Mouse (Mus musculus) E14TG2a.4 (cell line): ENCODE results near the gene Prr18.

Source experiments
- H3K27me3 ChIP-seq: 2 replicates; pipeline ENCODE4 v1.6.1; 2014; ENCODE audit warnings: low read length, control low read depth; ENCODE audit not compliant: insufficient read depth
- H3K36me3 ChIP-seq: 2 replicates; pipeline ENCODE4 v1.6.1; 2014; ENCODE audit warnings: low read length, control low read depth; ENCODE audit not compliant: insufficient read depth
- H3K4me1 ChIP-seq: replicated peaks from 2 replicates; pipeline ENCODE4 v1.6.1; 2014; ENCODE audit warnings: low read depth, low read length, control low read depth
- H3K4me3 ChIP-seq: replicated peaks from 2 replicates; pipeline ENCODE4 v1.5.1; 2014; ENCODE audit warnings: mild to moderate bottlenecking, low read length
- H3K9me3 ChIP-seq: 2 replicates; pipeline ENCODE4 v1.6.1; 2014; ENCODE audit warnings: low read length, control low read depth
- CTCF ChIP-seq: conservative IDR thresholded peaks from 2 replicates; pipeline ENCODE4 v1.5.1; 2014; ENCODE audit warnings: low read length
- NANOG ChIP-seq: IDR thresholded peaks from 2 replicates; pipeline ENCODE4 v1.6.1; 2014; ENCODE audit warnings: borderline replicate concordance, low read length, mixed read lengths
- POU5F1 ChIP-seq: IDR thresholded peaks from 2 replicates; pipeline ENCODE4 v1.6.1; 2014; ENCODE audit warnings: low read length, borderline replicate concordance

The Prr18 gene

GRCm38 (mm10) chr17:8369171-8369570 is 31.9 kb downstream of the Prr18 start:
- H3K9me3 ChIP-seq = no peaks in the 10 kb centered on the region
- no peak overlapping the region for H3K4me3 ChIP-seq
- no peaks in the 10 kb centered on the region for H3K36me3 ChIP-seq
- TF ChIP-seq CTCF = no peak
- no peak for TF ChIP-seq POU5F1
- TF ChIP-seq NANOG = no peak
- peaks cover 20% of the 10 kb centered on the region for H3K27me3 ChIP-seq
- H3K4me1 ChIP-seq = peaks cover 72% of the 10 kb centered on the region

- no peak for TF ChIP-seq CTCF
- TF ChIP-seq POU5F1 = no peak
- no peak for TF ChIP-seq NANOG
- H3K4me1 ChIP-seq = peaks cover 88% of the 10 kb centered on the region
- 0 out of 2 replicates have a peak overlapping the region, but pooled peaks have one; percentile 50 for H3K4me3 ChIP-seq
- H3K9me3 ChIP-seq = no peaks in the 10 kb centered on the region
- H3K27me3 ChIP-seq = peaks cover 11% of the 10 kb centered on the region
- H3K36me3 ChIP-seq = no peaks in the 10 kb centered on the region
Observed at GRCm38 (mm10) chr17:8370634-8371229, 33.5 kb downstream of the Prr18 start.

GRCm38 (mm10) chr17:8371834-8372233 is 34.6 kb downstream of the Prr18 start:
- Histone ChIP-seq H3K4me3 (peak overlapping the region; percentile 50), H3K27me3 (peaks cover 3% of the 10 kb centered on the region; the same call in 1 of the 2 replicates), H3K4me1 (peaks cover 87% of the 10 kb centered on the region), H3K9me3 (no peaks in the 10 kb centered on the region), H3K36me3 (no peaks in the 10 kb centered on the region)
- TF ChIP-seq CTCF (no peak), POU5F1 (no peak), NANOG (no peak)

GRCm38 (mm10) chr17:8372286-8373046 is 35.2 kb downstream of the Prr18 start:
- Histone ChIP-seq H3K4me3 (peak overlapping the region; percentile 50), H3K27me3 (peaks cover 2% of the 10 kb centered on the region; the same call in 1 of the 2 replicates), H3K9me3 (no peaks in the 10 kb centered on the region), H3K36me3 (no peaks in the 10 kb centered on the region), H3K4me1 (peaks cover 81% of the 10 kb centered on the region)
- no peak for TF ChIP-seq NANOG
- TF ChIP-seq CTCF = peak; percentile 72
- no peak for TF ChIP-seq POU5F1

GRCm38 (mm10) chr17:8377298-8377697 is 40.0 kb downstream of the Prr18 start:
- Histone ChIP-seq H3K36me3 (no peaks in the 10 kb centered on the region), H3K4me3 (no peak overlapping the region), H3K9me3 (no peaks in the 10 kb centered on the region), H3K27me3 (peaks cover 16% of the 10 kb centered on the region), H3K4me1 (peaks cover 42% of the 10 kb centered on the region)
- TF ChIP-seq POU5F1 (no peak), NANOG (no peak), CTCF (no peak)

DNA sequence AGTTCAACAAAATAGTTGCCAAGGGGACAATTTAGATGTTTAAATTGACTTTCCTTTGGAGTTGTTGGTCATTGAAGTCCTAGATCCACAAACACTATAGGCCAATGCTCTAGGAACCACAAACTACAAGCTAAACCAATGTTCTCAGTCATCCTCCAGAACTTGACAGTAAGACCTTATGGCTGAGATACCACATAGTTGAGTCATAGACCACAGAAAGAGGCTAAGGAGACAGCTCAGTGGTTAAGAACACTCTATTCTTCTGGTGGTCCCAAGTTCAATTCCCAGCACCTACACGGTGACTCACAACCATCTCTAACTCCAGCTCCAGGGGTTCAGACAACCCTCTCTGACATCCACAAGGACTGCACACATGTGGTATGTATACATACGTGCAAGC is 48.2 kb downstream of the Prr18 start:
- peaks cover 33% of the 10 kb centered on the region for H3K4me1 ChIP-seq
- H3K36me3 ChIP-seq = no peaks in the 10 kb centered on the region
- peaks cover 27% of the 10 kb centered on the region for H3K27me3 ChIP-seq
- no peaks in the 10 kb centered on the region for H3K9me3 ChIP-seq
- no peak overlapping the region for H3K4me3 ChIP-seq
- no peak for TF ChIP-seq POU5F1

DNA sequence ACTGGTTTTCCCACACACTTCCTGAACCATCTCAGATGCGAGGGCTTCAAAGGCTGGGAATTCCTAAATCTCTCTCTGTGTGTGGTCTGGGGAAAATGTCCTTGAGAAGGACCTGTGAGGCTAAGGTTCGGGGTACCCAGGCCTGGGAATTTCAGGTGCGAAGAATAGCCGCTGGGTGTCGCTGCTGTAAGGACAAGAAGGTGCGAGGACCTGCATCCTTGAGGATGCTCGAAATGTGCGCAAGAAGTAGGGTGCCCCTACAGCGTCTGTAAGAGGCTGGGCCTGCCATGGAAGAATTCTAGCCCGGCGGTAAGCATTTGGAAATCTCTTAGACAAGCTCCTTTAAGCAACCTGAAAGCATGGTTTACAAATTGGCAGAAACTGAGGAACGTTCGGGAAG is 51.2 kb downstream of the Prr18 start:
- H3K9me3 ChIP-seq = no peaks in the 10 kb centered on the region
- peak; percentile 43 for TF ChIP-seq CTCF
- no peak for TF ChIP-seq POU5F1
- no peak for TF ChIP-seq NANOG
- peaks cover 35% of the 10 kb centered on the region for H3K27me3 ChIP-seq
- H3K4me3 ChIP-seq = 0 out of 2 replicates have a peak overlapping the region, but pooled peaks have one; percentile 68
- peaks cover 44% of the 10 kb centered on the region for H3K4me1 ChIP-seq
- H3K36me3 ChIP-seq = no peaks in the 10 kb centered on the region

GRCm38 (mm10) chr17:8388990-8389789 is 51.9 kb downstream of the Prr18 start:
- Histone ChIP-seq H3K9me3 (no peaks in the 10 kb centered on the region), H3K36me3 (no peaks in the 10 kb centered on the region), H3K4me1 (peaks cover 48% of the 10 kb centered on the region), H3K4me3 (peak overlapping the region; percentile 68), H3K27me3 (peaks cover 35% of the 10 kb centered on the region)
- TF ChIP-seq POU5F1 = no peak
- no peak; the same call in 1 of the 2 replicates for TF ChIP-seq NANOG
- no peak for TF ChIP-seq CTCF
